Mouse (Mus musculus): ENCODE data around the gene Als2.

The Als2 gene

DNA sequence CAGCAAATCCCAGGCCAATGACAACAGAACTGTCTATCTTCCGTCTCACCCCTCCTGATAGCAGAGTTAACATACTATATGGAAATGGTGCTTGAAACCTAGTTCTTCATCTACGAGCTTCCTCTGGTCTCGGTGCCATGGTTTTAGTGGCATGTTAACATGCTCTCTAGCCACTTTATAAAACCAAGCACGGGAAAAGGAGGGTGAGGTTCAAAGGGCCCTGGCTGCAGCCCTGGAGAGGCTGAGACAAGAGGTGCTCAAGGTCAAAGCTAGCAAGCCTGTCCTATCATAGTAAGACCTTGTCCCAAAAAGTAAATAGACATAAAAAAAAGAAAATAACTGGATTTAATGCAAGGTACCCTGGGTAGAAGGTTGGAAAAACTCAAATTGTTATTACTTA lies 25.4 kb downstream of the Als2 start:
- DNase-seq = no peak

DNA sequence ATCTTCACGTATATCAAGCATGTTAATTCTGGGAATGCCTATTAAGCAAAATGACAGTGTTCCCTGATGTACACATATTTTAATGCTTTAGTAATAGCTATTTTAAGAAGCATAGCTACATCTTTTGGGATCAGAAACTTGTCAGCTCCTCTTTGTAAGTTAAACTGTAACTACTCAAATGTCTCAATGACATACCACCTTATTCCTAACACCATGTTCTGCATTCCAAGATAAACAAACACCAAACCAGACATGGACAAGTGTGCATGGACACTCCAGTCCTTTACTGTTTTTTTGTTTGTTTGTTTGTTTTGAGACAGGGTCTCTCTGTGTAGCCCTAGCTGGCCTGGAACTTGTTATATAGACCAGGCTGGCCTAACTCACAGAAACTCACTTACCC lies 28.7 kb downstream of the Als2 start:
- DNase-seq = no peak

DNA sequence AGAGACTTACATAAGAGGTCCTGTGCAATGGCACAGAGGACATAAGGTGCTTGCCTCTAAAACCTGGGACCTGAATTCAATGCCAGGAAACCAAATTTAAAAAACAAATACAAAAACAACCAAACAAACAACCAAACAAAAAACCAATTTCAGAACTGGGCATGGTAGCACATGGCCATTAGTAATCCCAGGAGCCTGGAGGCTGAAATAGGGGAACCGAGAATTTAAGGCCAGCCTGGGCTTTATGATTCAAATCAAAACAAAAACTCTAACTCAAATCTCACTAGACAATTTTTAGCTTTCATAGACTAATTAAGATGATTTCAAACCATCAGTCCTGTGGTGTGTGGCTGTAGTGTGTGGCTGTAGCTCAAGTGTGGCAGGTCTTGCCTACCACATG lies 32.5 kb downstream of the Als2 start:
- no peak for DNase-seq

DNA sequence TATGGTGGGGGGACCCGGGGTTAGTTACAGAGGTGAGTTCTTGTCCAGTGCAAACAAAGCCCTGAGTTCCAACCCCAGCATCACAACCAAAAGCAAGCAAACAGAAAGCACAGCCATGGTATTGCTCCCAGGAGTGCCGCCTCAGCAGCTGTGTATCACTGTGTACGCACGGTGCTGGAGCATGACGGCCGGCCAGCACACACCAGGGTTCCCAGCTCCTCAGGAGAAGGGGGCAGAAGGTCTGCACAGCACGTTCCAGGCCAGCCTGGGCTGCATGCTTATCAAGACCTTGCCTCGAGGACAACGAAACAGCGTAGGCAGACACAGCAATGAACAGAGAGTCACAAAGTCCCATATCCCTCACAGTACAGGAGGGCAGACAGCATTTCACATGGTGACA lies 34.7 kb downstream of the Als2 start:
- DNase-seq = no peak

DNA sequence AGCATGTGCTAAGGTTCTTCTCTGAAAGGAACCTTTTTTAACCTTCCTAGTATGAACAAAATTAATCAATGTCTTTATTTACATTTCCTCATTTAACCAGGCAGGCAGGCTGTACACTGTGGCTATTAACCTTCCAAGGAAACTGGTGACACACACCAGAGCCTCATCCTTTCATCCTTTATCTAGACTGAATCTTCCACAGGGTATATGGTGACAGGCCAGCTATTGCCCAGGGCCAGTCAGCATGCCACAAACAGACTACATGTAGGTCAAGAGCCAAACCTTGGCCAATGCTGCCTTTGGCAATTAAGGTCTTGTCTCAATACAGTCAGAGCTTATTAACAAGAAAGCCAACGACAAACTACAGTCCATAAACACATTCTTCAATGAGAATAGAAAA lies 35.5 kb downstream of the Als2 start:
- no peak for DNase-seq

DNA sequence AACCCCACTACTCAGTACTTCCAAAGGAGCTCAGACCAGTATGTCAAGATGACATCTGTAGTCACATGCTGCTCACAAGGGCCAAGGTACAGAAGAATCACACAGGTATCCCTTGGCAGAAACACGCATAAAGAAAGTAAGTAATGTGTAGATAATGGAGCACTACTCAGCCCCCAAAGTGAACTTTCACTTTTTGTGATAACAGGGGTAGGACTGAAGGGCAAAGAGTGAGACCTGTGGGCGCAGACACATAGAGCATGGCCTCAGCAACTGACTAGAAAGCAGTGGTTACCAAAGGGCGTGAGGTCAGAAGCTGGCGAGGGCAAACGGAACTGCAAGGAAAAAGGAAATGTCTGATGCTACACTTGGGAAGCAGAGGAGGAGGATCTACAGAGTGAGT lies 36.1 kb downstream of the Als2 start:
- no peak for DNase-seq

DNA sequence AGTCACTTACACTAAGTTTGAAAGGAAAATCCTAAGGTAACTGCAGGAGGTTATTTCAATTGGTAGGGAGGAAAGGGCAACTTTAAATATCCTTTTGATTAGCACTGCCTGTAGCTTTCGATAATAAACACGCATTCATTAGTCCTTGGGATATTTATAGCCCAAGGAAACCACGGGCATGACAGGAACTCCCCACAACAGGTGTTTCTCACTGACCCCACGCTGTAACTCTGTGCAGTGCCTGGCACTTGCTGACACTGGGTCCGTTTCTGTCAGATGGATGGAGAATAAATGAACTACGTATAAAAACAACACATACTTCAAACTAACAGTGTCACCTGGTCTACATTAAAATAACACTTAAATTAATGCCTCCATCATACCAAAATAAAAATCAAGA lies 42.1 kb downstream of the Als2 start:
- DNase-seq = no peak

DNA sequence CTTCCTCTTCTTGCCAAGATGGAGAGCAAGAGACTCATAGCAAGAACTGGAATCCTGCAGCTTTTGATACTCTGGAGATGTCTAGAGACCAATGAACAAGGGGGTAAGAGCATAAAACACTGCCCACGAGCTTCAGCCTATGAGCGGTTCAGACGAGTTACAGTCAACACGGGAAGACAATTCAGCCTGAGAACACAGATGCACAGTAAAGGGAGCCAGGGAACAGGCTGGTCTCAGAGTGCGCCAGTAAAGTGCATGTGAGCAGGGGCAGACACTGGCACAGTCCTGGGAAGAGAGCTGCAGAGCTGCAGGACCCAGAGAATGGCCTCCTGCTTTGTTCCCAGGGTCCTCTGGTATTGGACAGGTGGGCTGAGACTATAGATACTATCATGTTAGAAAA lies 49.2 kb downstream of the Als2 start:
- no peak for DNase-seq

DNA sequence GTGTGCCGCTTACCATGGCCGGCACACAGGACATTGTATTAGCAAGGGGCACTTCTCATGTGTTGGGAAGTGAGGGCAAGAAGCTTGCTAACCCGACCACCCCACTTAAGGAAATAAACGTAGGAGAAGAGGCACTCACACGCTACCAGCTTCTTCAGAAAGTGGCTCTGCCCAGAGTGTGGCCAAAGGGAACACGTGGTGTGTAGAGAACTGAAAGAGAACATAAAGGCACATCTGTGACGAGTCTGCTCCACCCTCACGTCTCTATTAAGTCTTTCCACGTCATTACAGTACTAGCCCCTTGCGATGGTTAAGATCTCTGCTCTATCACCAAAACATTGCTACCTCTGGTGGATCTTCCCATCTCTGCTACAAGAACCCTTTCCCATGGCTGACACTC lies 50.7 kb downstream of the Als2 start:
- no peak for DNase-seq

DNA sequence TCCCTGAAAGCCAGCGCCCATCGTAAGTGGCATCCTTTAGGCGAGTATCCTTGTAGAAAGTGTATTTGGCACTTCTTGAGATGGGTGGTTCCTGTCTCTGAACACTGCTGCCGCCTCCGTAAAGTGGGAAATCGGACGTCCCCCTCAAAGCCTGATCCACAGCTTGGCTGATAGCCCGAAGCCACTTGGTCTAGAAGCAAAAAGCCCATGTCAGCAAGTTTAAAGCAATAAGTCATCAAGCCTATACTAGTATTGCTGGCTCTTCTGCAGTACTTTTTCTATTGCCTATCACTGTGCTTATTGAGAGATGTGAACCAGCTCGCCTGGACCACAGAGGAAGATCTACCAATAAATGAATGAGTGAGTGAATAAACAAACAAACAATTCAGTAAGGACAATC lies 51.6 kb downstream of the Als2 start:
- DNase-seq = no peak

DNA sequence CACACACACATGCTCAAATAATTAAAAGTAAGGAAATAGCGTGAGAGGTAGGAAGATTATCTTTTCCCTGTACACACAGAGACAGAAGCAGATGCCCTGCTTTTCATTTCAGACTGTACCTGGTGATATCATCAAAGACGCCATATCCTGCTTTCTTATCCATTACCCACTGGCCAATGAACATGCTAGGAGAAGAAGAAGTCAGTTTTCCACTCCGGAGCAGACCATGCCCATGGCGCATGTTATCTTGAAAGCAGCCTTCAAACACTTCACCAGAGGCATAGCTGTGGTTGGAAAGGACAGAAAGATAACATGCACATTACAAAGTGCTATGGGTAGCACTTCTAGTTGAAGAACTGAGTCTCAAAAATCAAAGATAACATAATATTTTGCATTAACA lies 54.0 kb downstream of the Als2 start:
- no peak for DNase-seq

DNA sequence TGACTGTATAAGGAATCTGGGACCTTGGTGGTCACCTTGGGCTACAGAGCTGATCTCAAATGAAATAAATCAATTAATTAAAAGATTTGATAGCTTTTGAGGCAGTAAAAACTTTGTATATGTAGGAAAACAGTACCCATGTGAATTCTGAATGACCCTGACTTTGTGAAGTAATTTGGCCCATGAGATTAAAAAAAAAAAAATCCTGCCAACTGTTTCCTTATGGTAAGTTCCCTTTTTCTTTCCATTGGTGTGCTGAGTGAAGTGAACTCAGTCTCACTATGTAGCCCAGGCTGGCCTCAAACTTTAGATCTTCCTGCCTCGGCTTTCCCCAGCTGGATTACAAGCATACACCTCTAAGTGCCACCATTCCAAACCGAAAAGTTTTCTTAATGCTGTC lies 54.7 kb downstream of the Als2 start:
- DNase-seq = no peak

DNA sequence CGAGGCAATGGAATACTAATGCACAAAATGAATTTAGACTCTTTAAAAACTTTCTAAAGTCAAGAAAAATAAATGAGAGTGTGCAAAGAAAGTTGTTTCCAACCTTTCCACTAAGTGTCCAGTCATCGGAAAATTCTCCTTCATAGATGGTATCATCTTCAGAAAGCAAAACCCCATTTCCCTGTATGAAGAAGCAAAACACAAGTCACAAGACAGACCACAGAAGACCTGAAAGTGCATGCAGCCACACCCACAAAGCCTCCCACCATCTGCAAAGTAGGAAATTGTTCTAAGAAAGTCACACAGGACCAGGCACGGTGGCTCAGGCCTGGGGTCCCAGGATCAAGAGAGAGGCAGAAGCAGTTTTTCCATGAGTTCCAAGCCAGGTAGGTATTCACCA lies 57.0 kb downstream of the Als2 start:
- no peak for DNase-seq

DNA sequence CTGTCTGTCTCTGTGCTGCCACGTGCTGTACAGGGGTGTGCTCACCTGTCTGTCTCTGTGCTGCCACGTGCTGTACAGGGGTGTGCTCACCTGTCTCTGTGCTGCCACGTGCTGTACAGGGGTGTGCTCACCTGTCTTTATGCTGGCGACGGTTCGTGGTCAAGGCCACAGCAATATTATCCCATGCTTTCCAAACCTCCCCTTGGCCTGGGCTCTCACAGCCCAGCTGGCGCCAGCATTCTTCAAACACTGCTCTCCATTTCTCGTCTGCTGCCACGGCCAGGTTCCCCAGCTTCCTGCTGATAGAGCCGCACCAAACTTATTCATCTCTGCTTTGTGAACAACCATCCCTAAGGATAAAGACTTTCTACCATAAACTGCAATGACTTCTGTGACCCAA lies 58.6 kb downstream of the Als2 start:
- DNase-seq = no peak

DNA sequence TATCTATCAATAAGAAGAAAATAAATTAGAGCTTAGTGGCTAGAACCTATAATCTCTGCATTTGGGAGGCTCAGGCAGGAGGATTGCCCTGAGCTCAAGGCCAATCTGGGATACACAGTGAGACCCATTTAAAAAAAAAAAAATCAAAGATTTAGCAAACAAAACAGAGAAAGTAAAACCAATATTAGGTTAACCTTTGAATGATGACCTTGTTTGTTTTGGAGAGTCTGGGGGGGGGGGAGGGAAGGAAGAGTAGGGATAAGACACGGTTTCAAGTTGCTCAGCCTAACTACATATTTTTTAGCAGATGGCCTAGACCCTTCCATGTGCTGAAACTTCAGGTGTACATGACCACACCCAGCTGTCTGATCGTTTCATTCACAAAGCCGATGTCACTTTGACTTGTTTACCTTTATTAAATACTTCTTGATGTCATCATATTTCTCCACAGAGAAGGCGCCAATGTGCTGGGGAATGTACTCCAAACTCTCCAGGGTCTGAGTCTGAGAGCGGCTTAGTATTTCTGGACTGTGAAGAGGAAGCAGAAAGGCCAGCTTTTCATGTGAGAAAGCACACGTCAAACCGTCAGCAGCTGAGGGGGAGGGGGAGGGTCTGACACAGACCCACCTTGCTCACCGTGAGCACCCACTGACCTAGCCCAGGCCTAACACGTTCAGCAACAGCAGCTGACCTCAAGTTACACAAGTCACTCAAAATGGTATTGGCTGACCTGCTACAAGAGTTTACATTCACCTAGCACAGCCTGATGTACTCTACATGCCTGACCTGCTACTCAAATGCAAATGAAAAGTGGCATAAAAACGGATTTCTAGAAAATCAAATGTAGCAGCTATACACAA lies 62.3 kb downstream of the Als2 start:
- DNase-seq = no peak

DNA sequence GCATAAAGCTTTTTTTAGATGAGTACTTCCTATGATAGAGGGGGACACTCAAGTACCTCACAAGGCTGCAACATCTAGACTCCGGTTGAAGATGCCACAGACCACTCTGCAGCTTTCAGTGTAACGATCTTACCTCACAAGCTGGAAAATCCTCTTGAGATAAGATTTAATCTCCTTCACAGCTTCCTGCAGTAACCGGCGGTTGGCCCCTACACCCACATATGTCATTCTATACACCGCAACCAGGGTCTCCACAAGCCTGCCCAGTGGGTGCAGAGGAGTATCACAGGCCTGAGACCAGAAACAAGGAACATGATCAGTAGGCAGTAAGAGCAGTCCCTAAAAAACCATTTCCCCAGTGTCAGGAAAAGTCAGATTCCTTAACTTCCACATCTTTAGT lies 64.0 kb downstream of the Als2 start:
- no peak for DNase-seq

DNA sequence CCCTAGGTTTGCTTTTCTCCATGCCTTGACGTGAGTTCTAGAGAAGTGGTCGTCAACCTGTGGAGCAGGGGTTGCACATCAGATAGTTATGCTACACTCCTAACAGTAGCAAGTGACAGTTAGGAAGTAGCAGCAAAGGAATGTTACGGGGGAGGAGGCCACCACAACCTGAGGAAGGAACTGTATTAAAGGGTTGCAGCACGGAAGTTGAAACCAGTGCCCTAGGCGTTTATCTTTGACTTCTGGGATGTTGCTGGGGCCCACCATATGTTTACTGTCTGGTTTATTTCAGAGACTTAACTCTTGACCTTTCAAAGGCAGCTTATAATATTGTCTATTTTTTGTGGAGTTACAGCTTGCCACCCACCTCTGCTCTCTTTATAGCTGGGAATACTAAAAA lies 65.2 kb downstream of the Als2 start:
- DNase-seq = no peak

DNA sequence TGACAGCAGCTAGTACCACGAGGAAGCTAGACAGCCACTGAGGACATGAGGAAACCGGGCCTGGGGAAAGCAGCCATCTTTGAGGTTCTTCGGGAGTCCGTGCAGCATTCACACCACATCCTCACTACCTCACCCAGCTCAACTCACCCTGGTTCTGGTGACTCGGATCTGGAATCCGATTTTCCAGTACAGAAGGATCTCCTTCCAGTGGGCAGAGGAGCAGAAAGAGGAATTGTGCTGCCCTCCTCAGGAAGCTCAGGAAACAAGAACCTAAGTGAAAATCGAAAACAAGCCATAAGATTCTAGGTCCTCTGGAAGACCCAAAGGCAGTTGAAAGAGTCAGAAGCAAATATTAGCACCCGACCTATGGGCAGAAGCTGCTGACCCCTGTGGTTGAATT lies 66.7 kb downstream of the Als2 start:
- no peak for DNase-seq

DNA sequence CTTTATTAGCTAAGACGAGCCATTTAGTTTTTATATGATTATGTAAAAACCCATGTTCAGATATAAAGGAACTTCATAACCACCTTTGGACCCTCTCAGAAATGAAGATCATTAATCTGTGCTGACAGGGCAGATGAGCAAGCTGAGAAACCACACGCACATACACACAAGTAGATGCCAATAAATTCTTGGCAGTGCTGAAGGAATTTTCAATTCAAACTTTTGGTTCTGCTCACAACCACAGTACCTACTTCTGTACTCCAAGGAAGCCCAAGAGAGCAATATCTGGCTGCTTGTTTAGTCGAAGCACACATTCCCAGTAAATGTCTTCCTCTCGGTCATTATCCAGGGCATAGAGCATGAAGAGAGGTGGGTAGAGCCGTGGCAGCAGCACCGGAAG lies 67.4 kb downstream of the Als2 start:
- no peak for DNase-seq

DNA sequence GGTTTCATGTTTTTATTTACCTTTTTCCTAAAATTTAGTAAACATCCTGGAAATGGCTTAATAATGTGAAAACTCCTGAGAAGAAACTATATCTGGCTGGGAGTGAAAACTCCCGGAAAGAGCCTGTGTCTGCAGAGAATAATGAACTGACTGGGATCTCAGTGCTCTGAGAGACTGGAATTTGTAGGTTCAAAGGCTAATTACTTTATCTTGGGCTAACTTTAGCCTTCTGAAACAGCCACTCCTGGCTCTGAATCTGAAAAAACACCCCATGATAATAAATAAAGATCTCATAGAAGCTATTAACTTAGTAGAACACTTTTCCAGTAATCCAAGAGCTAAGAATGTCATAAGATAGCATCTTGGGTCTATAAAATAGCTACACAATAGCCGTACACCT lies 68.5 kb downstream of the Als2 start:
- no peak for DNase-seq

DNA sequence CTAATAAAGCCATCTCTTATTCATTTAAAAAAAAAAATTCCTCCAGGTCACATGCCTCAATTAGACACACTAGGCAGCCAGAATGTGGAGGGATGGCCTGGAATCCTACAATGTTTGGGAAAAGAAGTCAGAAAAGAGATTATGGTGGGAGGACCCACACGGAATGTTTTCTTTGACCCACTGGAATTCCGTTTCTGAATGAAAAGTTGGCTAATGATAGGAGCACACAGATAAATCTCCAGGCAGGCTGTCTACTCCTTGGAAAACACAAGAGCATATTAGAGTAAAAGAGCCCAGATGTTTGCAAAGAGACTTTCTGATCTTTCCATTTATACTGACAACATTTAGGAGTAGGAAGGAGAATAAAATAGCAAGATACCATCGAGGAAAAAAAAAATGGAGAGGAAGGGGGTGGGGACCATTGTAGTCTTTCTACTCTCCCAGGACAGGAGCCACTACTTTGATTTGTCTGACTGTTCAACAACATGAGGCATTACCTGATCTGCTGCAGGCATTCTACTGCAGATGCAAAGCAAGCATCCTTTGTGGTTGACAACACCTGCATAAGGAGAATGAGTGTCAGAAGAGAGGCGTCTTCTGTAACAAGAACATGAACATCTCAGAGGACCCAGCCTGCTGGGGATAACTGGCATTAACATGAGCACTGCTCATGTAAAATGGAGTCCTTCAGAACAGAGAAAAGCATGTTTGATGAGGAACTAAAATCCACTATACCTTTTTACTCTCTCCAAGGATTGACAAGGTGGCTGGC lies 69.2 kb downstream of the Als2 start:
- DNase-seq = no peak

DNA sequence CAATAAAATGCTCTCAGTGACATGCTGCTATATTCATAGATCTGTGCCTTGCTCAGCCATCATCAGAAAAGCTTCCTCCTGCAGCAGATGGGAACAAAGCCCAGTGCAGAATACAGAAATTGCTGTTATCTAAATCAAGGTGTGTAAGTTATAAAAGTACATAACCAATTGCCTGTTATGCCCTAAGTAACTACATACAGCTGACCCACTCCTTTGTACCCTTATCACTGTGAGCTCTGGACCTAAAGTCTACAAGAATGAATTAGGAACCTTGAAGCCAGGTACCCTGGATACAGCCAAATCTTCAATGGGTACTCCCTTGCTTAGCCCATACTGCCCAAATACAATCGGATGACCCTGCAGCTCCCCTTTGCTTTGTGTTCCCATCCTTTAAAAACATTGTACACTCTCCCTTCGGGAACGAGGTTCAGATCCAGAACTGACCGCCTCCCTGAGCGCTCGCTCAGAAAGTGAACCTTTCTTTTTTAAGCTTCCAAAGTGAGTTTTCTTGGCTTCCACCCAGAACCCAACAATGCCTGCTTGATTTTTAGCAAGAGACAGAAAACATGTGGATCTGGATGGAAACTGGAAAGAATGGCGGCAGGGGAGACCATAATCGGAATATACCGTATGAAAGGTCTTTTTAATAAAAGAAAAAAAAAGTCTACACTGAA lies 70.7 kb downstream of the Als2 start:
- DNase-seq = no peak

DNA sequence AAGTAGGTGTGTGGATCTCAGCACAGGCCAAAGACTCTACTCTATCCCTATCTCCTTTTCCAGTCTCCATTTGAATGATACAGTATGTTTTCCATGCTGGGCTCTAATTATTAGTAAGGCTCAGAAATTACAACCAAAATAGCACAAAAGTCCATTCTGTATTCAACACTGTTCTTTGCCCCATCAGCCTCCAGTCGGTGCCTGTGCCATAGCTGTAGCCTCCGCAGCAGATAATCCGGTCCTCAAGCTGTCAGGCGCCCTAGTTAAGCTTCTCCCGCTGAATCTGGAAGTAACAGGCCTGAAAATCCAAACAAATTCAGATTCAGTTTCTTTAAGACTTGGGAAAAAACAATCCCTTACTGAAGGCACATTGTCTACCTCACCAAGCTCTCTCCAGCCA lies 73.1 kb downstream of the Als2 start:
- no peak for DNase-seq

DNA sequence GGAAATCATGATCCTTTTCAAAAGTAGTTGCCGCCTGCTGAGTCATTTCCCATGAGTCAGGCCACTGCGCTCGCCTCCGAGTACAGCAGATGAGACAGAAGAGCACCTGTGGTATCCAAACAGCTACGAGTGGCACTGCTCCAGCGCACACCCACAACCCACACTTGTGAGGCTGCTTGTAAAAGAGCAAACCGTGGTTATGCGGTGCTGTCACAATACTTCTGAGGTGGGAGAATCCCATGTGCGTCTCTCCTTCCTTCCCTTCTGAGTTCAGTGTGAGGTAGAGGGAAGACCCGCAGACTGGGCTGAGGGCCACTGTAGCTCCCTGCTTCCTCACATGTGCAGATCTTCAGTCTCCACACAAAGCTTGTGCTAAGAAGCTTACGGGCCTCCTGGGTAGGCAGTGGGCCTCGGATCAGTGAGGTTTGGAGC lies 74.0 kb downstream of the Als2 start, which contains the start of gene Mpp4:
Mpp4 (minus strand) TSS at position 360 of the 432 bp plus-strand sequence.
- DNase-seq = no peak
